Mouse (Mus musculus) liver, adult (tissue): Measurements from ENCODE around the gene Yars.

ENCODE experiments used
- GATA4 ChIP-seq: IDR thresholded peaks from 2 replicates; pipeline ENCODE4 v1.6.1; 2014; ENCODE audit warnings: mild to moderate bottlenecking, low read length; ENCODE audit not compliant: insufficient replicate concordance

Yars gene

GRCm38 (mm10) chr4:129220376-129221089, 31.0 kb downstream of the Yars start:
- no peak for TF ChIP-seq GATA4

- no peak for TF ChIP-seq GATA4
Observed at GRCm38 (mm10) chr4:129221097-129222010, 31.8 kb downstream of the Yars start.

- no peak for TF ChIP-seq GATA4
Observed at GRCm38 (mm10) chr4:129222019-129222925, 32.7 kb downstream of the Yars start.

DNA sequence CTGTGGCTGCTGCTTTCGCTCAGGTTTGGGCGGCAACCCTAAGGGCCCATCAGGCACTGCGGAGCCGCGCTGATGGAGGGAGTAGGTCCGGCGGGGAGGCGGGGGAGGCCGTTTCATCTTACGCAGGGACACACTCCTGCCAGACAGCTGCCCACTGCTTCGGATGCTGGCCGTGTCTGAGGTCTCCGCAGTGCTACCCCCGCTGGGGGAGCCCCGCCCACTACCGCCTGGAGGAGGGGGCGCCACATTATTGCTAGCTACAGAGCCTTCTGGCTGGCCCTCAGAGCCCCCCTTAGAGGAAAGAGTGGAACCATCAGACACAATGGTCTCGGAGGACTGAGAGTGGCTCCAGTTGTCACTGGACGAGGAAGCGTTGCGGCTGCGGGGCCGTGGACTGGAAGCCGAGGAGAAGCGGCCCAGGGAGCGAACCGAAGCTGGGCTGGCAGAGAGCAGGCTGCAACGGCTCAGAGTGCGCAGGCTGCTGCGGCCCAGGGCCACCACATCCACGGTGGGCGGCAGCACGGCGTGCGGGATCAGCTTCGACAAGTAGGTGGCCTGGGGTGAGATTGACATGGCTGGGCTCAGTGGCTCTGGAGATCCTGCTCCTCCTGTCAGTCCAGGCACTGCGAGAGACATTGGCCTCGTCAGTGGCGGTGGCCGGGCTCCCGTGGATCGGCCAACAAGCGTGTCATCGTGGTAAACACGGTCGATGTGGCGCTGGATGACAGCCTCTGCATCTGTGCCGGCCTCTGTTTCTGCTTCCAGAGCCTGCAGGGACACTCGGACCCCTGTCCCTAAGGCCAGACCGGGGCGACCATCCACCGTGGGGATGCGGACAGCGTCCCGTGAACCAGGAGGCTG, 34.1 kb downstream of the Yars start:
- no peak for TF ChIP-seq GATA4

- no peak for TF ChIP-seq GATA4
Observed at GRCm38 (mm10) chr4:129225315-129225714, 35.8 kb downstream of the Yars start.

DNA sequence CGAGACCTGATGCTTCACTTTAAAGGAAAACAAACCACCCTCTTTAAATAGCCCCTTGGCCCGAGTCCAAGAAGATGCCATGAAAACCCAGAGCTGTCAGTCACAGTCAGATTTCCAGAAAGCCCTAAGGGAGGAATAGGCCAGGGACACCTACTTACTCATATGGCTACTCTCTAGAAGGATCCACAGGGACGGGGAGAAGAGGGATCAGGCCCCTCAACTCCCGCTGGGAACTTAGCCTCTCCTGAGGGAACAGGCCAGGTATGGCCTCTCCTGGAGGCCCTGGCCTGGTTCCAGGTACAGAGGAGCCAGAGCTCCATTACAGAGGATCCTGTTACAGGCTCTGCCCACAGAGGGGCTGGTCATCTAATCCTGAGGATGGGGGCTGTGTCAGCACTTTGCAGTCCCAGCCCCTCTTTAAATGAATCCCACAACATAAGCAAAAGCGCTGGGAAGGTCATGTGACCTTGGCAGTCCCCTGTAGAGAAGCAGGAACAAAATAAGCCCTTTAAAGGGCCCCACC, 36.9 kb downstream of the Yars start:
- no peak for TF ChIP-seq GATA4

GRCm38 (mm10) chr4:129227170-129227984, 37.8 kb downstream of the Yars start:
- no peak for TF ChIP-seq GATA4

DNA sequence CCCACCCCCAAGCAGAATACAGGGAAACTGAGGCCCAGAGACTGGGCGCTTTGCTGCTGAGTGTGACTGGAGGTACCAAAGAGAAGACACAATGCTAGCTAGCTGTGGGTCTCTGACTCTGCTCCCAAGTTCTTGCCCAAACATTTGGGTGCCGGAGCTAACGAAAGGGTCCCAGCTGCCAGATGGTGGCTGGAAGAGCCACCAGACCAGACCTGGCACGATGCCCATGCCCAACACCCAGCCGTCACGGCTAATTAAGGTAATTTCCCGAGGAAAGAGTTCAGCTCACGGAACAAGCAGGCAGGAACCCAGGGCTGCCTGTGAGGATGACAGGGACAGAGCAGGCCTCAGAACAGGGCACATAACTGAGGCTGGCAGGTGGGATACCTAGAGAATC, 38.4 kb downstream of the Yars start:
- TF ChIP-seq GATA4, result no peak

- TF ChIP-seq GATA4, result no peak
Observed at GRCm38 (mm10) chr4:129230926-129231325, 41.4 kb downstream of the Yars start.

DNA sequence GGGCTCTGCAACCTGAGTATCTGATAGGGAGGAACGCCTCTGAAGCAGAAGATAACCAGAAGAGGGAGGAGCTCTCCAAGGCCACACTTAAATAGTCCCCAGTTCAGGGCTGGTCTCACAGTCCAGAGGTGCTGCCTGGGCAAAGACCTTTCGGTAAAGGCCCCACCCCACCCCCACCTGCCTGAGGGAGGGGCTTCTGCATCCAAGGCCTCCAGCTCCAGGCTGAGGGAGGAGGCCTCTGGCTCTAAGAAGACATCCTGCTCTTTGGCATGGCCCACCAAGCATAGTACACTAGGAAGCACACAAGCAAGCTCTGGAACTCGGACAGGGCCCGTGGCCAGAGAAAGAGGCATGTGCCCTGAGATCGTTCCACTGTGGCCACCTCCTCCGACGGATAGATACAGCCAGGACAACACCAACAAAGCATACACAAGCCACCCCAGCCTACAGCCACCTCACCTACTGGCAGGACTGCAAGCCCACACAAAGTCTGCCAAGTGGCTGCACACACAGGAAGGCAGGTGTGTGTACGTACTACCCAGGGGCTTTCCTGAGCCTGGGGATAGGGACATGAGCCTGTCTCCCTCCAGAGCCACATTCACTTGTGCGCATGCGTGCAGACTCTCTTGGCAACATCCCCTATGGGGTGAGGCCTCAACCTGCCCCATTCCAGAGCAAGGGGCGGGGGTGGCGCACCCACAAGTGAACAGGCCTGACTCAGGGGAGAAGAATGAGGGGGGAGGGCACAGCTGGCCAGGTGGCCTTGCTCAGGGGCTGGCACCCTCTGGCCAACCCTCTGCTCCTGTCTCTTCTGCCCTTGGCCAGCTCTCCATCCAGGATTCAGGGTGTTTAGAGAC, 42.3 kb downstream of the Yars start:
- TF ChIP-seq GATA4, result no peak

DNA sequence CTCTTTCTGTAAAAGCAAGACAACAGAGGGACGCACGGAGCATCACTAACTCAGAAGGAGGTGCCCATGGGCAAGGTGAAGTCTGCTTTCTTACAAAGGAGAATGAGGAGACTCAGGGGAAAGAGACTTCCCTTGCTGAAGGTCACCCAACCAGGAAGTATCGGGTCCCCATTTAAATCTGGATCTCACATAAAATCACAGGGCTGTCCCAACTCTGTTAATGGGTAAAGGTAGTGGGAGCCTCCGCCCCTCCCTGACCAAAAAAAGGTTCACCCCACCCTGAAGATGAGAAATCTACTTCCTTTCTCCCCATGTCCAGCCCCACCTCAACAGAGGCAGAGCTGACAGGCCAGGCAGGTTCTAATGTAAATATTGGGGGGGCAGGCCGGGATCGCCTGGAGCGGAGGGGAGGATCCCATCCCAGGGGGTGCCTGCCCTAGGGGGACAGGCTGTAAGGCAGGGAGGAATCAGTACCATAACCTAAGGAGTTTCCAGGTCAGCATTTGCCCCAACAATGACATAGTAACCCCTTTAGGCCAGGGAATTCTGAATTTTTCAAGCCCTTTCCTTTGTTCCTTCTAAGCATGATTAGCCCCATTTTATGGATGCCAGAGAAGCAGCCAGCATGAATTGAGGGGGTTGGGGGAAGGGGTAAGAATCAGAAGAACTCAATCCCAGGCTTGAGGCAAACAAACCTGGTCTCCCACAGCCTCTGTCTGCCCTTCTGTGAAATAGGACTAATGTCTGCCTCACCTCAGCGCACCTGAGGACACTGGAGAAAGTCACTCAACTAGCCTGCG, 43.2 kb downstream of the Yars start:
- TF ChIP-seq GATA4, result no peak

DNA sequence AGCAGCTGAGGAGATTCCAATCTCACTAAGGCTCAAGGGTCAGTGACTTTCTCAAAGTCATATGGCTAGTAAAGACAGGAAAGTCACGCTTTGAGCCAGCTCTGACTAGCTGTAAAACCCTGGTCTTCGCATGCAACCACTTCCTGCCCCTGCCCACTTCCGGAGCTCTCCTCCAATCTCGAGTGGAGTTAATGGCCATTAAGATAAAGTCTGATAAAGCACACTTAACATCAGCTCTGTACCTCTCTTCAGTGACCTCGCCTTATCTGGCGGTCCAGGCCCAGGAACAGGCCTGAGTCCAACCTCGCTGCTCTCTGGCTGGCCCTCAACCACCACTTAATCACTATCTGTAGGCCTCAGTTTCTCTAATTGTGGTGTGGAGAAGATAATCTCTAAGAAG, 44.9 kb downstream of the Yars start:
- no peak for TF ChIP-seq GATA4

DNA sequence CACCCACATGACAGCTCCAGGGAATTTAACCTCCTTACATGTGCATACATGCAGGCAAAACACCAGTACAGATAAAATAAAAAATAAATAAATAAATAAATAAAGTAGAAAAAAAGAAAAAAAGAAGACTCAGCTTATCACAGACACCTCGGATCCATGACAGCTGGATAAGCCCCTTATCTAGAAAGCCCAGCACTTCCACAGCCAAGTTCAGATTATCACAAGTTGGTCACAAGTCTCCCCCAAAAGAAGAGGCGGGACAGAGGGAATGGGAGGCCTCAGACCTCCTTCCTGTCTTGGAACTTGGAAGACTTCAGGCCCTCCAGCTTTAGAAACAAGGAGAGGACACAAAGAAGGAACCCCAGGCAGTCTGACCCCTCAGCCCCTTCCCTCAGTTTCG, 45.6 kb downstream of the Yars start:
- TF ChIP-seq GATA4, result no peak
